Mouse (Mus musculus) CD4-positive, CD25-positive, alpha-beta regulatory T cell, adult 4 months (primary cell): ENCODE measurements around the gene Prpf4. TPM values are rescaled to one million over a fixed set of nuclear protein-coding genes. Genes with fewer than 3 reads are reported as not detected.

Experiments used
- ATAC-seq: one replicate; pipeline ENCODE4 v1.8.0; 2017
- polyA plus RNA-seq, 2 experiments: library from polyadenylated mRNA; unstranded; fragments of 100-300 nt; shearing (Covaris generic); gene quantifications; one replicate each; pipeline ENCODE4 v1.2.1; 2017

Prpf4 gene
- polyA plus RNA-seq, 2 experiments from 2014 or later = 20.3 to 28.5 TPM

GRCm38 (mm10) chr4:62437871-62438270 lies 29.3 kb downstream of the Prpf4 start:
- ATAC-seq = no peak

DNA sequence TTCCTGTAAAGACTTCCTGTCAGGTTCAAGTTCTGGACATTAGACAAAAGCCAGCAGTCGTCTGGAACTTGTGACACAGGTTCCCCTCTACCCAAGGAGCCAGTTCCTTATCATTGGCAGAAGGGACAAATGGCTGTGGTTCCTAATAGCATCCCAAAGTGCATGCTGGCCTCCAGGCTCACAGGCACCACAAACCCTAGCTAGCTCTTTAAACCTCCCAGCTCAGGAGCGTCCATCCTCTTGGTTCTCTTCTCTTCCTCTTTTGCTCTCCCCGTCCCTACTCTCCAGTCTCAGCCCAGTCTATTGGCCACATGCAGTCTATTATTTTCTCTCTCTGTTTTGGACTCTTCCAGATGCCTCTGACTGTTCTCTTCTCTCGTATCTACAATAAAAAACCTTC lies 31.2 kb downstream of the Prpf4 start:
- no peak for ATAC-seq

DNA sequence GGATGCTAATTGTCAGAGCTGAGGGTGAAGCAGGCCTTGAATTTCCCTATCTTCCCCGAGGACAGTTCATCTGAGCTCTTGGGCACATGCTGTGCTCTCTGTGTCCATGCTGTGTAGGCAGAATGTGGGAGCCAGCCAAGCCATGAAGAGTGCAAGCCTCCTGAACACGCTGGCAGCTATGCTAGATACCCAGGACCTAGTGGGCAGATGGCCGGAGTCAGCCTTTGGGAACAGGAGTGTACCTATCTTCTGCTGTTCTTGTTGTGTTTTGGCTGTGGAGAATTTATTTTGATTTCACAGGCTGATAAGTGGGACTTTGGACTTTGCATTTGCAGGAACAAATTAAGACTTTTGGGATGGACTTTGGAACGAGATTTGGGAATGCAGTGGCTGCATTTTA lies 31.9 kb downstream of the Prpf4 start:
- no peak for ATAC-seq

DNA sequence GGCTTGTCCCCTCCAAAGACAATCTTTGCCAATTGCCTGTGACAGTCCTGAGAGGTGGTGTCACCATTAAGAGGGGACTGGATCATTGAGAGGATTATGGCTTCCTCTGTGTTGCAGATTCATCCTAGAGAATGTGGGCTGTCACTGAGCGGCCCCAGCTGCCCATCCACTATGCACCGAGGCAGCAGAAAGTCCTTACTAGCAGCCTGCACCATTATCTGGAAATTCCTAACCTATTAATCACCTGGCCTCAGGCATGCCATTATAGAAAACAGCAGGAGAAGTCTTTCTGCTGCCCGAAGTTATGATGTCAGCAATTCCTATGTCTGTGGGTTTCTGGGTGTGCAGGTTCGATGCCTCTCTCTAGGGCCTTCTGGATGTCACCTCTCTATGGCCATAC lies 32.4 kb downstream of the Prpf4 start:
- no peak for ATAC-seq

GRCm38 (mm10) chr4:62454995-62455394 lies 46.4 kb downstream of the Prpf4 start:
- peak; percentile 77 for ATAC-seq

GRCm38 (mm10) chr4:62459081-62459480 lies 50.5 kb downstream of the Prpf4 start:
- no peak for ATAC-seq

DNA sequence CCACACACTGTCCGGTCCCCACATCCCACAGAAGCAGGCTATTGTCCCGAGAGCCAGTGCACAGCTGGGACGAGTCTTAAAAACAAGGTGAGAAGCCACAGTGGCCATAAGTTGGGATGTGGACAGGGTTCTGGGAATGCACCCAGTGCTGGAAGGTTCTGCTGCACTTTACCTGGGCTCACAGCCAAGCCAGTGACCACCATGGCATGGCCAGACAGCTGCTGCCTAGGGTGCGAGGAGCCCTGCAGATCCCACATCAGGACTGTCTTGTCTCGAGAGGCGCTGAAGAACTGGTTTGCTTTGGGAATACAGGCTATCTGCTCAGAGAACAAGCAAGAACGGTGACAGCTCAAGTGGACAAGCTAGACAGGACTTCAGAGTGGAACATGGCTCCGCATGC lies 51.8 kb downstream of the Prpf4 start:
- no peak for ATAC-seq

- ATAC-seq = no peak
Observed at GRCm38 (mm10) chr4:62463124-62463523, 54.5 kb downstream of the Prpf4 start.

DNA sequence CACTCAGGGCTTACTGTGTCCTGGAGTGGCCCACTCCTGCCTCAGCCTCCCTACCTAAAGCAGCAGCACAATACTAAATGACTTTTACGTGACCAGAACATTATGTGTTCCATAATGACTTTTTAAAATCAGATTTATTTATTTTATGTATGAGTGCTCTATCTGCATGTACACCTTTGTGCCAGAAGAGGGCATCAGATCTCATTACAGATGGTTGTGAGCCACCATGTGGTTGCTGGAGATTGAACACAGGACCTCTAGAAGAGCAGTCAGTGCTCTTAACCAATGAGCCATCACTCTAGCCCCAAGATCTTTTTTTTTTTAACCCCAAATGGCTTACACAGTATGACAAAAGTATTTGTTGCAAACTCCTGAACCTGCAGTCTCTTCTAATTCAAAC lies 59.6 kb downstream of the Prpf4 start:
- no peak for ATAC-seq

DNA sequence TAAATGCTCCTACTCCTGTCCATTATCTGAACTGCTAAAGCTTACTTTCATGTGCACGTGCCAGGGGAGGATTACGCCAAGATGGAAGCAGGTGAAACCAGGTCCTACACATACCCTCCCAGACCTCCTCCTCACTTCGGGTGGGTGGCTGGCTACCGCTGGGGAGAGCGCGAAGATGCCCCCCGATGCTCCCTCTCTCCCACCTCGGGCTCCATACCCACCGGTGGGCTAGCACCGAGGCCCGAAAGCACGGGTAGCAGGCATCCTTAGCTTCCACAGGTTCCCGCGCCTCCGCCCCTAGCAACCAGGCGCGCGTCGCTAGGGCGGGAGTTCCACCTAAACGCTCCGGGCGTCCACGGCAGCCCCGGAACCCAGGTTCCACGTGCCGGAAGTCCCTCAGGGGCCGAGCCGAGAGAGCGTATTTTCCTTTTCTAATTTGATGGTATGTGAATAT lies 62.0 kb downstream of the Prpf4 start, which contains the start of gene Wdr31:
Gene Wdr31 (minus strand): TSS at position 299 of the 454 bp plus-strand sequence.
- peak; percentile 96 for ATAC-seq

DNA sequence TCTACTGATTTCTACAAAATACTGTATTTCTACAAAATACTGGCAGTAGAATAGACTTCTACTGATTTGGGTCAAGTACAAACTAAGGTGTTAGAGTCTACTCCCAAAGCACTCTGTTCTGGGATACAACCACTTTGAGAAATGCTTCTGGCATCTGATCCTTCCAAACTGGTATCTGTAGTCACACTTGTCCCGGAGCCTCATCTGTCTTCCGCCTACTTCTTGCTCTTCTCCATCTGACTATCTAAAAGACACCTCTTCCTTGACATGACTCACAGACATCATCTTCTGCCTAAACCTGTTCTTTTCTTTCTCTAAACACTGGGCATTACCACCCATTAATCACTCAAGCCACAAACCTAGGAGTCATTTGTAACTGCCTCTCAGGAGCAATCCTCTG lies 63.5 kb downstream of the Prpf4 start:
- no peak for ATAC-seq

DNA sequence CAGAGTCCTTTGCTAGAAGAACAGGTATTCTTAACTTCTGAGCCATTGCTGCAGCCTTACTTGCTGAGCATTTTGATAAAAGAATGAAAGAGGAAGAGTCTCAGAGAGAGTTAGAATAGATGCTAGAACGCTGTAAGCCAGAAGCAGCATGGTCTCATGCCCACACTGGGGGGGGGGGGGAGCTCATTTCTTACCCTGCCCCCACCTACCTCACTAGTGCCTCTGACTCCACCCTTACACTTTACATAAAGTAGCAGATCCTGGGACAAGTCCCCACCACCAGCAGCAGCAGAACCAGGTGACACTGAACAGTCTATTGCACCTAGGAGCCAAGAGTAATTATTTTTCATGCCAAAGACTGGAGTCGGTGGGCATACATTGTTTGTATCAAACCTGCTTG lies 66.5 kb downstream of the Prpf4 start:
- no peak for ATAC-seq

GRCm38 (mm10) chr4:62475793-62476192 lies 67.2 kb downstream of the Prpf4 start:
- peak; percentile 76 for ATAC-seq

Other genes starting within 250 kb of the Prpf4 start
- under 1 TPM in 1 of 2 experiments, not detected in 1; 0.58 TPM for gene Zfp37, start 177.8 kb upstream of the Prpf4 start, polyA plus RNA-seq
- gene Slc31a2, start 146.2 kb upstream of the Prpf4 start, polyA plus RNA-seq = 10 to 100 TPM; 11.1 to 16.4 TPM
- 10 to 100 TPM; 41.5 to 49.5 TPM for gene Fkbp15, start 48.2 kb upstream of the Prpf4 start, polyA plus RNA-seq
- gene Slc31a1, start 48.1 kb upstream of the Prpf4 start, polyA plus RNA-seq = 10 to 100 TPM in 1 of 2 experiments, 1 to 10 TPM in 1; 7.3 to 11.7 TPM
- gene Cdc26, start 155 bp upstream of the Prpf4 start, polyA plus RNA-seq = 10 to 100 TPM; 72.0 to 90.4 TPM
- under 1 TPM in 1 of 2 experiments, not detected in 1; 0.52 TPM for gene Rnf183, start 26.5 kb downstream of the Prpf4 start, polyA plus RNA-seq
- under 1 TPM; 0.56 to 0.82 TPM for gene Wdr31, start 62.1 kb downstream of the Prpf4 start, polyA plus RNA-seq
- gene Bspry, start 71.3 kb downstream of the Prpf4 start, polyA plus RNA-seq = 1 to 10 TPM in 1 of 2 experiments, under 1 TPM in 1; 0.73 to 1.5 TPM
- gene Hdhd3, start 94.7 kb downstream of the Prpf4 start, polyA plus RNA-seq = 1 to 10 TPM in 1 of 2 experiments, under 1 TPM in 1; 0.81 to 1.3 TPM
- gene Alad, start 111.1 kb downstream of the Prpf4 start, polyA plus RNA-seq = 10 to 100 TPM; 57.8 to 78.7 TPM
- gene Pole3, start 116.3 kb downstream of the Prpf4 start, polyA plus RNA-seq = 10 to 100 TPM; 27.5 to 27.7 TPM
- gene 4933430I17Rik, start 116.6 kb downstream of the Prpf4 start, polyA plus RNA-seq = not detected
- gene Rgs3, start 151.1 kb downstream of the Prpf4 start, polyA plus RNA-seq = 10 to 100 TPM; 50.0 to 66.9 TPM